Mouse (Mus musculus) retina, postnatal 7 days (tissue): Measurements from ENCODE around the gene Vmn1r36.
"Not testable (repeated sequence)": the region's sequence is repeated elsewhere in the genome, so short reads cannot be mapped to it uniquely, and the experiment has no call there.

ENCODE experiments used
- DNase-seq: peaks from one replicate; pipeline ENCODE4 v3.0.0-alpha.2; 2012; ENCODE audit warnings: low read depth, low spot score

Vmn1r36 gene

GRCm38 (mm10) chr6:66719068-66719467 lies at the start of gene Vmn1r36:
Gene Vmn1r36, minus strand, starts transcription at chr6:66719168.
- DNase-seq, result not testable (repeated sequence)

- DNase-seq, result not testable (repeated sequence)
Observed at GRCm38 (mm10) chr6:66729082-66729481, 10.1 kb upstream of the Vmn1r36 start, which contains the start of gene Vmn1r37. Gene Vmn1r37, plus strand, starts transcription at chr6:66729382.

GRCm38 (mm10) chr6:66713854-66714253 lies 5.1 kb downstream of the Vmn1r36 start:
- no peak for DNase-seq

GRCm38 (mm10) chr6:66708901-66709300 lies 10.1 kb downstream of the Vmn1r36 start:
- no peak for DNase-seq

GRCm38 (mm10) chr6:66685806-66686205 lies 33.2 kb downstream of the Vmn1r36 start, which contains the start of gene Vmn1r35:
Gene Vmn1r35, minus strand, starts transcription at chr6:66685906.
- no peak for DNase-seq
